Mouse (Mus musculus): ENCODE data around the gene Prss36. TPM values are rescaled to one million over a fixed set of nuclear protein-coding genes. Genes with fewer than 3 reads are reported as not detected.
"Not testable (repeated sequence)": the region's sequence is repeated elsewhere in the genome, so short reads cannot be mapped to it uniquely, and the experiment has no call there.

Gene Prss36
- total RNA-seq (2021): 10 to 100 TPM in 1 of 2 experiments, 1 to 10 TPM in 1; 6.2 to 11.4 TPM
- long read RNA-seq, experiment 1, partial matches to known transcripts: 0 of 4 reads
- long read RNA-seq, experiment 1, other reads (novel, unspliced or antisense): 3 of 4 reads
- long read RNA-seq, experiment 2, partial matches to known transcripts: 4 of 21 reads
- long read RNA-seq, experiment 2, other reads (novel, unspliced or antisense): 13 of 21 reads

- no peak for DNase-seq (ENCODE audit: low spot score in 2 of 2)
Measured at GRCm38 (mm10) chr7:127946470-127947023, at the start of gene Prss36. TSS of gene Prss36 (minus strand) at chr7:127946725.

GRCm38 (mm10) chr7:127993341-127993977, 46.9 kb upstream of the Prss36 start, which contains the start of gene Pycard:
TSS of gene Pycard (minus strand) at chr7:127993867.
- peak; percentile 18 to 24 for DNase-seq (ENCODE audit: low spot score in 2 of 2)

GRCm38 (mm10) chr7:127992488-127993340, 46.2 kb upstream of the Prss36 start:
- peak in 1 of 2 experiments; percentile 10 for DNase-seq (ENCODE audit: low spot score in 2 of 2)

GRCm38 (mm10) chr7:127991643-127992487, 45.3 kb upstream of the Prss36 start:
- peak; percentile 65 to 74 for DNase-seq (ENCODE audit: low spot score in 2 of 2)

GRCm38 (mm10) chr7:127988904-127989303, 42.4 kb upstream of the Prss36 start:
- peak in 1 of 2 experiments; percentile 1 for DNase-seq (ENCODE audit: low spot score in 2 of 2)

GRCm38 (mm10) chr7:127980606-127981005, 34.1 kb upstream of the Prss36 start:
- no peak for DNase-seq (ENCODE audit: low spot score in 2 of 2)

- DNase-seq (ENCODE audit: low spot score in 2 of 2): no peak
Measured at GRCm38 (mm10) chr7:127978856-127979255, 32.3 kb upstream of the Prss36 start.

- DNase-seq (ENCODE audit: low spot score in 2 of 2): no peak
Measured at GRCm38 (mm10) chr7:127974413-127974930, 27.9 kb upstream of the Prss36 start.

GRCm38 (mm10) chr7:127967922-127968828, 21.6 kb upstream of the Prss36 start:
- DNase-seq (ENCODE audit: low spot score in 2 of 2): peak; percentile 63 to 79

- peak; percentile 98 for DNase-seq (ENCODE audit: low spot score in 2 of 2)
Measured at GRCm38 (mm10) chr7:127967004-127967921, 20.7 kb upstream of the Prss36 start, which contains the start of gene Fus. TSS of gene Fus (plus strand) at chr7:127967457.

GRCm38 (mm10) chr7:127966371-127966918, 19.9 kb upstream of the Prss36 start:
- no peak for DNase-seq (ENCODE audit: low spot score in 2 of 2)

- DNase-seq (ENCODE audit: low spot score in 2 of 2): no peak
Measured at GRCm38 (mm10) chr7:127959364-127959763, 12.8 kb upstream of the Prss36 start.

- no peak for DNase-seq (ENCODE audit: low spot score in 2 of 2)
Measured at GRCm38 (mm10) chr7:127952864-127953581, 6.5 kb upstream of the Prss36 start.

- DNase-seq (ENCODE audit: low spot score in 2 of 2): no peak
Measured at GRCm38 (mm10) chr7:127944614-127945013, 1.9 kb downstream of the Prss36 start.

- DNase-seq (ENCODE audit: low spot score in 2 of 2): not testable (repeated sequence)
Measured at GRCm38 (mm10) chr7:127942097-127942496, 4.4 kb downstream of the Prss36 start.

GRCm38 (mm10) chr7:127936216-127936884, 10.2 kb downstream of the Prss36 start:
- no peak for DNase-seq (ENCODE audit: low spot score in 2 of 2)
